Mouse (Mus musculus) bone marrow macrophage, adult 2 months (primary cell): Measurements from ENCODE around the gene Ncmap.

Experiments used
- CTCF ChIP-seq: IDR thresholded peaks from 2 replicates; pipeline ENCODE4 v1.5.1; 2012; ENCODE audit warnings: low read depth, mild to moderate bottlenecking, low read length, moderate library complexity
- POLR2A ChIP-seq: IDR thresholded peaks from 2 replicates; pipeline ENCODE4 v1.6.1; 2012; ENCODE audit warnings: mild to moderate bottlenecking, low read depth, low read length, borderline replicate concordance

GRCm38 (mm10) chr4:135385614-135386013, 12.4 kb downstream of the Ncmap start:
- no peak for TF ChIP-seq POLR2A
- no peak for TF ChIP-seq CTCF
